Mouse (Mus musculus): ENCODE results near the gene Adamts6.

Gene Adamts6

DNA sequence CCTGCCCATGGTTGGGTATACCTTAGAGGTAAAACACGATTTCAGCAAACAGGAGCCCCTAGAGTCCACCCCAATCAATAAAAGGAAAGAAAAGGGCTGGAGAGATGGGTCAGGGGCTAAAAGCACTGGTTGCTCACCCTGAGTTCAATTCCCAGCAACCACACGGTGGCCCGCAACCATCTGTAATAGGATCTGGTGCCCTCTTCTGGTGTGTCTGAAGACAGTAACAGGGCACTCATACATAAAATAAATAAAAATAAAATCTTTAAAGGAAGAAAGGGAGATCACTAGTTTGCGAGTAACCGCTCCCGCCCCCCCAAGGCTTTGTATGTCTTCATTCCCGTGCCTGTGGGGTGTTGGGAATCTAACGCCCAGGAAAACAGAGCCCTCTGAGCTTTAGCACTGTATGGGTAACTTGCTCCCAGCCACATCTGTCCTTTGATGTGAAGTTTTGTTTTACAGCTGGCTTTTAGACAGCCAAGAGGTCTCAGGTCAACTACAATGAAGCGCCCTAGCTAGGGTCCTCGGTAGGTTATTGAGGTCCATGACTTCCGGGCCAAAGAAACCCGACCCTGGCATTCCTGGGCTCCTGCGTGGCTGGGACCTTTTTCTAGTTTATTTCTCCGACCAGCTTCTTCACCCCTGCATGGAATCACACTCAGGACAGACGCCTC lies 230.1 kb downstream of the Adamts6 start:
- DNase-seq = no peak

DNA sequence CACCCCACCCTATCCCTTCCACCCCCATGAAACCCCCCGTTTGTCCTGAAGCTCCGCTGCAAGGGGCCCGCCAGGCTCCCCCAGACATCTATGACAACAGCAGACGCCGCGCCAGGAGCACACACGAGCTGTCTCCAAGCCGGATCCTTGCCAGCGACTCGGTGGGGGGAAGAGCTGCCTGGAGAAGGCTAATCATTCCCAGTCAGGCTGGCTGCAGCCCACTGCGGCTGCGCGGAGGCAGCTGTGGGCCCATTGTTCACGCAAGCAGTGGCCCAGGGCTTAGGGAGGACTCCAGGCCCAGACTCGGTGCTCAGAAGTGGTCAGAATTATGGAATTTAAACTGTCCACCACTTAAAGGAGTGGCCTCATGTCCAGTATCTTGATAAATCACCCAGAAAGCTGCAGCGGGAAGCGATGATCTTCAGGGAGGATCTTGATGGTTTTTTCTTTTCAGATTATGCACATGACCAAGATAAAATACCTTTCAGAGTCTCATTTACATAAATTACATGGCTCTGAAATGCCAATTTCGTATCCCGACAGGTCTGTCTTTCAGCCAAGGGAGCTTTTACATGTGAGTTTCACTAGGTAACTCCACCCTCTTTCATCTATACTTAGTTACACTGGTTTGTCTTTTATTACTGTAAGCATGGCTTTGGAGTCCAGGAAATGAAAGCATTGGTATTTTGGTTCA lies 230.8 kb downstream of the Adamts6 start:
- peak; percentile 93 for DNase-seq

DNA sequence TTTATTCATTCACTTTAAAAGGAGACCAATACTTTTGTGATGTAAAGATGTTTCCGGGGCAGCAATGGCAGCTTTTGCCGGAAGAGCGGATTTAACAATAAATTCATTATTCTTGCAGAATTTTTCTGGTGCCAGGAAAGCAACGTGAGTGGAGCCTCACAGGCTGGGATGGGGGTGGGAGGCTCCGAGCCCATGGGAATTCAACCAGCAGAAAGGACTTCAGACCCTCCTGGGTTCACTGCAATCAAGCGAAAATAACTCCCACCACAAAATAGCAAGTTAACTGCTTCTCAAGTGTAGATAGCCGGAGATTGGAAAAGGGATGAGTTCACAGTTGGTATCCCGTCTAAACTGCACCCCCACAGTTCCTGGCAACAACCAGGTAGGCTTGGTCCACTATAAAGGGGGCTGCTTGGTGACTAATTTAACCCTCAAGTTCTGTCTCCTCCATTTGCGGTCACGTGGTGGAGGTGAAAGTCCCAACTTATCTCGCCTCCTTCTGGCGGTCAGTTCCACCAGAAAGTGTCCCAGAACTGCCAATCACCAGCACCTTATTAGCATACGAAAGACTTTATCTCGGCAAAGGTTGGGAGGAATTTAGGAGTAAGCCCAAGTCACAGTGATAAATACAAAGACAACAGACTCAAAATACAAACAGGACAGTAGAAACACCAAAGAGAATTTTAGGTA lies 231.5 kb downstream of the Adamts6 start:
- peak; percentile 32 for DNase-seq

DNA sequence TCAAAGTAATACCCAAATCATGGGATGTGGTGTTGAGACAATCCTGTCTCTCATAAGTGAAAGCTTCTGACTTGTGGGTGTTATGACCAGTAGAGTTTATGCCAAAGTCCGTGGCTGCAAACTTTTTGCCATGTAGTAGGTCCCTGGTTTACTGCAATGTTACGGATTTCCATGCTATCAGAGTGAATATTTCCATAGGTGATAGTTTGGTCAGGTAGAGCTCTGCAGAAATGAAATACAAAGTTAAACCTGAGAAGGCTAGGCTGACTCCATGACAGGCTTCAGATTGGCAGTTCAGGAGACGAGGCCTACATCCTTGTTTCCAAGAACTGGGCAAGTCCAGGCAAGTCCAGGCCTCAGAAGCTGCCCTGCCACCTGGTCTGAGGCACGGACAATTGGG lies 232.3 kb downstream of the Adamts6 start:
- DNase-seq = no peak

DNA sequence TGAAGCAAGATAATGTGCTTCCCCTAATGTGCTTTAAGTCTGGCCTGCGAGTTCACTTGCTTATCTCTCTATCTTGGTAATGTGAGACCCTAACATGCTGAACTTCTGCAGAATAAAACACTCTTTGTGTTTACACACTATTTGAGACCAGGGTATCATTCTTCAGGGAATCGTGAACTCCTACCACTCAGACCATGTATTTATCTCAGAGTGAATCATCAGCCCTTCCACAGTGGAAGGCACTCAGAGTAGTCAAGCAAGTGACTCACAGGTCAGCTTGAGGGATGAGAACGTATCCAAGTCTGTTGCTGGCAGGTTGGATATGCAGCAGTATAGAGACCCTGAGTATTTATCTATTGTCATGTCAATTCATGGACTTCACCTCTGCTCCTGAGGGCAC lies 232.8 kb downstream of the Adamts6 start:
- no peak for DNase-seq

DNA sequence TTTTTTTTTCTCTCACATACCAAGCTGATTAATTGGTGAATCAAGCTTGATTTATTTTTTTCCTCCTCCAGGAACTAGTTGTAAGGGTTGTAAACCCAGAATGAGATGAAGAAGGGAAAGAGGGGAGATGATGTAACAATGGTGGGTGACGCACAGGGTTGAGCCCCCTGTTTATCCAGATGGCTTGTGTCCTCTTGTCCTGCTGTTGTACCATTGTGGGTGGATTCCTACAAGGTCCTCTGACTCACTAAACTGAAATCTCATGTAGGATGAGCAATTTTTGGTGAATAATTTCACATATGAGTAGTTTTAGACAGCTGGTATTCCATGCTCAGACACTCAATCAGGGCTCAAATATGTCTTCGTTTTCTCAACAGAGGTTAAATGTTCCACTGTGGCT lies 233.9 kb downstream of the Adamts6 start:
- DNase-seq = no peak

DNA sequence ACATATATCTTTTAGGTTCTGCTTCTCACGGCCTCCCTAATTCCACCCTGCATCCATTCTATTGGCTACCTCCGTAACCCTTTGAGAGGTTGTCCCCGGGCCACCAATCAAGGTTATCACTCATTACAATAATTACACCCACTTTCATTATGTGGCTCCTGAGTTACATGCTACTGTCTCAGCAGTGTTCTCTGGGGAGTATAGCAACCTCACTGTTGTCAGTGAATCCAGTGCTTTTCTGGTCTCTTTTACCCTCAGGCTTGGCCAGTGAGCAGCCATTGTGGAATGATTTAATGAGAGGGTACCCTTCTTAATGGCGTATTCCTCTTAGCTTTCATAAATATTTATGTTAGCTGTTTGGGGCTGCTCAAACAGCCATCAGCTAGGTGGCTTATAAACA lies 238.0 kb downstream of the Adamts6 start:
- DNase-seq = no peak

DNA sequence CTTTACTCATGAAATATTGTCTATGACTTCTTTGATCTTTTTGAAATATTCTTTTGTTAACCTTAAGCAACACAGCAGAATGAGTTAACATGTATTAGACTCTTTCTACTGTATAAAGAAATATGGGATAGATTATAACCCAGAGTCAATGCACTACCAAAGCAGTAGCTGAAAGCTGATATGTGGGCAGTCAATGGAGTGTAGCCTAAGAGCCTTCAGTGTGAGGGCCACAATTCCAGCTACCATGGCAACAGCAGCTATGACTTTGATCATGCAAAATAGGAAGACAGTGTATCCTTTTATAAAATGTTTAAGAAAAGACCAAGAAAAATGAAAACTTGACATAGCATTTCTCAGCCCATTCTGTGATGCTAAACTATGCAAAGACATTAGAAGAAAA lies 241.6 kb downstream of the Adamts6 start:
- DNase-seq = no peak

DNA sequence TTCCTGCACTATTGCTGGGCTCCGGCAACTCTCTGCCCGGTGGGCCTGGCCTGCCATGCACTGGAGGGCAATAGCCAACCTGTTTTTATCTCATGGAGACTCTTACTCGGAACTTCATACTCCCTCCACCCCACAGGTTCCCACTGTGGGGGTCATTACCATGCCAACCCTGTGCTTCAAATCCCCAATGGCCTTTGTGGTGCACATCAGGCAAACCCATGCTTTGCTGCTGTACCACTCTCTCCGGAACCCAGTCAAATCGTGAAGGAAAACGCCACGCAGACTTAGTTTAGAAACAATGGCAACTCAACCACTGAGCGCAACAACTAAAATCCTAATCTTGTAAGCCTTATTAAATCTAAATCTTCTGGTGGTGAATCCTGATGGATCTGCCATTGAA lies 244.2 kb downstream of the Adamts6 start:
- DNase-seq = no peak

DNA sequence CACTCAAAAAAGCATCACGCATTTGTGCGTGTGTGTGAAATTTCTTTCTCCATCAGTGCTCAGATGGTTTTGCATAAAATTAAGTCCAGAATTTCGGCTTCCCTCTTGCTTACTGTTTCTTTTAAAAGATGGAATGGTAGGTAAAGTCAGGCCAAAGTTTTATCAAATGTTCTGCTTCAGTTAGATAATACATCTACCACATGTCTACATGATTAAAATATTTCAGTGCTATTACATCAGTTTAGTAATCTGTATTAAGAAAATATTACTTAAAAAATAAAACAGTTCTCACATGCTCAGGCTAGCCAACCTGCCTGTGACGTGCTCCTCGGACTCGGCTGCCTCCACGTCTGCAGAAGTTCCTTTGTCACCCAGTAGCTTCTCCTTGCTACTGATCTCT lies 245.1 kb downstream of the Adamts6 start:
- DNase-seq = no peak

DNA sequence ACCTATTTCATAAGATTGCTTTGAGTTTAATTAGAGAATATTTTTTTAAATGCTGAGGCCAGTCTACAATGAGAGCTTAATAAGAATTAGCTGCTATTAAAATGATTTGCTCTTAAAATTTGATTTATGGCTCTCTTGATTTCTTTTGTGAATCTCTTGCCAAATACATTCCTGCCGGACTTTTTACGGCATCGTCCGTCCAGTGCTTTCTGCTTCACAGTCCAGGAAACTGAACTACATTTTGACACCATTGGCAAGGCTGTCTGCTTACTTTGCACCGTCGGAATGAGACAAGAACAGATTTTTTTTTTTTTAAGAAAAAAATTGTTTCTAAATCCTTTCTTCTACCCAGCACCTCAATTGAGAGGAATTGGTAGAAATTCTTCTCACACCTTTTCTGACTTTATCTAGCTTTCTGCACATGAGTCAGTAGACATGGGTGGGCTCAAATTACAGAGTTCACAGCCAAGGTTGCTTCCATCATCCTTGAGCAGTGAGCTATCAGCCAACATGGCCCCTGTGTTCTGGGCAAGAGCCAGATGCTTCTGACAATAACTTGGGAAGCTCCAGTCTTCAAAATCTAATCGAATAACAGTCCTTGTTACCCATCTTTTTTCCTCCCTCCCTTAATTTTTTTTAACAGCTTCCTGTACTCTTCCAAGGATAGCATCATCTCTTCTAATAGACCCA lies 246.3 kb downstream of the Adamts6 start:
- DNase-seq = peak; percentile 14

DNA sequence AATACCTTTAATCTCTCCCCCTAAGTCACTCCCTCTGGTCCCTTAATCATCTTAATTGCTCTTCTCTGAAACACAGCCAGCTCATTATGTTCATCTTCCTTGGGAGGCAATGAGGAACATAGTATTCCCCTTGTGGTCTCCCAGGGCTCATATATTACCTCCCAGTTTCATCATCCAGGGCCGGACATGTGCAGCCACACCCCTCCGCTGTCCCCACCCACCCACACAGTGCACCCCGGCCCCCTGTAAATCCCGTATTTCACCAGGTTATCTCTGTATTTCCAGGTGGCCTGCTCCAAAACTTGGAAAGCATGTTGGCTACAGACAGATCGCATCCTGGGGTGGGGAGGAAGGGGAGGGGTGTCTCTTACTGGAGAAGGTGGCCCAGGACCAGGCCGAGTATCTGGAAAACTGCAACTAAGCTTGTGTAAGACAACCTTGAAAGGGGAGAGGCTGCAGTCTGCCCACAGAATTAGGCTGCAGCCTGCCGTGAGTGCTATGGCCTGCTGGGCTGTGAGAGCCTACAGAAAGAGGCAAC lies 253.3 kb downstream of the Adamts6 start:
- no peak for DNase-seq

DNA sequence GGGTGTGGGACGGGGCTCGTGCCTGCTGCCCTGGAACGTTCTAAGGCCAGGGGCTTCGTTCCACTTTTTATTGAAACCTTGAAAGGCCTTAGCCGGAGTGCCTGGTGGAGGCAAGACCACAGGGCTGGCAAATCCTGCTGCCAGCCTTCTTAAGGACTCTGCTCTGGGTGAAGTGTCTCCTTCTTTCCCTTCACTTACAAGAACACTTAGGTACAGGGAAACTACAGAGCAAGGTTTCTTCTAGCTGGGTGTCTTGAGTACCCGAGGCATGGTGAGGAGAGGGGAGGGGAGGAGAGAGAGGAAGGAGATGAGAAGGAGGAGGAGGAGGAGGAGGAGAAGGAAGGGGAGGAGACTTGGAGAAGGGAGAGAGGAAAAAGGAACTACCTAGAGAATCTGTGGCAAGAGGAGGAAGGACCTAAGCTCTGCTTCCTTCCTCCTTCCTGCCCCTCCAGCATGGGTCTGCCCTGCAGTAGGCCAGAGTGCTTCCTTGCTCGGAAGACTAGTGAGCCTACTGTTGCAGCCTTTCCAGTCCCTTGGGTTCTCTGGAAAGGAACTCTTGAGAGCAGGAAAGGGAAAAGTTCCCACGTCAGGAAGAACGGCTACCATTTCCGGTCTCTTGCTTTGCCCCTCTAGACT lies 254.6 kb downstream of the Adamts6 start:
- no peak for DNase-seq

DNA sequence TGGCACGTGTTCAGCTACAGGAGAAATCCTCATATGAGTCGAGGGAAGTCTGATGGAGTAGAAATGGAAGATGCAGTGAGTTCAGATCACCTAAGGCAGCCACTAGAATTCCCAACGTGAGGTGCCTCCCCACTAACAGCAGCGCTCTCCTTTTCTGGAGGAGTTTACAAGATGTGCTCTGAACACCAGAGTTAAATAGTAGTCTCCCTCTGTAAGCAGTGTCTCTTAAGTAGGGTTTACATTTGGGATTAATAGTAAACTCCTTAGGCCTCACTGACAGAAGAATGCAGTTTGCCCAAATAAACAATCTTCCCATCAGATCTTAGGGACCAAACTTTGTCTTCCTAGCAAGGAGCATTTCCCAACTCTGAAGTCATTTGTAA lies 255.1 kb downstream of the Adamts6 start:
- DNase-seq = no peak
